Mouse (Mus musculus) 416B (cell line): ENCODE measurements at regions not wholly inside any gene's neighbourhood (a gene's known extent, or its start where the extent isn't known, plus 50 kb on each side); places are given as distances from the start of the nearest gene placed in this dataset.

ENCODE experiments used
- DNase-seq: peaks from one replicate; pipeline ENCODE4 v3.0.0; 2011; ENCODE audit warnings: low read depth

GRCm38 (mm10) chr3:37778386-37778785 lies 54.1 kb upstream of the Gm5148 start:
- no peak for DNase-seq

DNA sequence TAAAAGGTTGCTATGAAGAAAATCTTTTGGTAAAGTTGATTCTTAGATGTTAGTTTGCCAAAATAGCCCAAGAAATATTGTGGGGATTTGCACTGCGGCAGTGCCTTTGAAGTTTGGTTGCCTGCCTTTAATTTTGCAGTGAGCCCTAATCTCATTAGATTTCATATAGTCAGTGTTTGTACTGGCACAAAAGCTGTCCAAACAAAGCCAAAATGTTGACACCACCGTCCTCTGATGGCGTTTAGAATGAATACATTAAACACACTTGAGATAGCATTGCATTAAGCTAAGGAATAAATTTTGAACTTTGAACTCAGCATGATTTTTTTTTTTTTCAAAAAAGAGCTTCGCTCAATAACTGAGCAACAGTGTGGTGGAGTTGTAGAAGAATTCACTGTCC lies 51.9 kb upstream of the Gm5148 start:
- no peak for DNase-seq
